Mouse (Mus musculus) stomach, postnatal 0 days (tissue): Measurements from ENCODE around the gene Abcc5.

ENCODE experiments used
- CTCF ChIP-seq: IDR thresholded peaks from 2 replicates; pipeline ENCODE4 v1.5.1; 2016; ENCODE audit warnings: antibody characterized with exemption, low read depth, mild to moderate bottlenecking, moderate library complexity
- EP300 ChIP-seq: optimal IDR thresholded peaks from 2 replicates; pipeline ENCODE3; 2016; ENCODE audit warnings: antibody characterized with exemption

GRCm38 (mm10) chr16:20425855-20426598 is at the start of gene Abcc5:
- TF ChIP-seq CTCF (peak; percentile 95), EP300 (no peak)
